Mouse (Mus musculus): ENCODE results near the gene Ott.
"Not testable (repeated sequence)": the region's sequence is repeated elsewhere in the genome, so short reads cannot be mapped to it uniquely, and the experiment has no call there.

Gene Ott

DNA sequence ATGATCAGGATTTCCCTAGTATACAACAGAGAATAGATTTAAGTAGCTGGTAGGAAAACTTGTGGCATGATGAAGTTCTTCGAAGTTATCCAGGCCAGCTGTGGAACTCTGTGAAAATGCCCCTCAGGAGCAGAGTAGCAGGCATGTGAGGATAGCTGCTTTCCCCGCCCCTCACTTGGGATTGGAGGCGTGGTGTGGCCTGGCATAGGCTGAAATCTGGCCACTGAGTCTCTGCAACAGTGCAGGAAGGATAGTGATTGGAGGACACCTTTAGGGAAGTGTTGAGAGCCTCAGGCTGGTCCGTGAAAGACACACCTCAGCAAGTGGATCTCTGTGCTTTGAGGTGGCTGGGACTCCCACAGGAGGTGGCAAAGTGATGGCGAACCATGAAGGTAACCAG lies at the start of gene Ott:
Gene Ott, plus strand, starts transcription at position 301 of the 400 bp plus-strand sequence.
- DNase-seq (ENCODE audit: low spot score in 2 of 2) = not testable (repeated sequence)

Data from urinary bladder, postnatal 4 days (tissue).